Mouse (Mus musculus): Measurements from ENCODE around the gene Gadd45a. TPM values are rescaled to one million over a fixed set of nuclear protein-coding genes. Genes with fewer than 3 reads are reported as not detected.

Gene Gadd45a
- 57.1 TPM for polyA plus RNA-seq (2014; fragmentation: Illumina TruSeq; extraction: RNeasy Lipid Tissue Mini Kit (QIAGEN cat#74804))

DNA sequence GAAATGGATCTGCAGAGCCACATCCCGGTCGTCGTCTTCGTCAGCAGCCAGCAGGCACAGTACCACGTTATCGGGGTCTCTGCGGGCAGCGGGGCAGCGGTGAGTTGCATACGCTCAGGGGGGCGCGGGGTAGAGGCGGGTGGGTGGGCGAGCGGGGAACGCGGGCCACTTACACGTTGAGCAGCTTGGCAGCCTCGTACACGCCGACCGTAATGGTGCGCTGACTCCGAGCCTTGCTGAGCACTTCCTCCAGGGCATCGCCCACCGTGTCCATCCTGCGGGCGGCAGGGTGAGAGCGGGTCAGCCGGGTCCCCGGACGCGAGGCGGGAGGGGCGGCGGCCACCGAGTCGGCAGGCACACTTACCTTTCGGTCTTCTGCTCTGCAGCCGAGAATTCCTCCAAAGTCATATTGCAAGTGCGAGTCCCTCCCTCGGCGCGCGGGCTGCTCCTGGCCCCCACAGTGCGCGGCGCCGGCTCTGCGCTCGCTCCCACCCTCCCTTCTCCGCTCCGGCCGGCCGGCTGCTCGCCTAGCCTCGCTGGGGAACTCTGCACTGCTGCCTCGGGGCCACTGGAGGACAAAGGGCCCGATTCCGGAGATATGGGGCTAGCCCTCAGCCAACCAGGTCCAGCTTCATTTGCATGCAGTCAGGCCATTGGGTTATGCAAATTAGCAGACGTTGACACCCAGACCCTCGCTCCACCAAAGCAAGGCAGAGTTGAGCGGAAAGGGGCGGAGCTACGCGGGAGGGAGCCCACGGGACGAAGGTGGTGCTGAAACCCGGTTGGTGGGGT is at the start of gene Gadd45a:
Gadd45a (minus strand) TSS at position 621 of the 792 bp plus-strand sequence.

Other genes starting within 250 kb of the Gadd45a start
- not detected for gene Vmn1r39, start 226.8 kb downstream of the Gadd45a start, polyA plus RNA-seq (2014; fragmentation: Illumina TruSeq; extraction: RNeasy Lipid Tissue Mini Kit (QIAGEN cat#74804))
- gene Gng12, start 141.1 kb downstream of the Gadd45a start, polyA plus RNA-seq (2014; fragmentation: Illumina TruSeq; extraction: RNeasy Lipid Tissue Mini Kit (QIAGEN cat#74804)): 267 TPM
- 1,657 TPM for gene Serbp1, start 200.7 kb upstream of the Gadd45a start, polyA plus RNA-seq (2014; fragmentation: Illumina TruSeq; extraction: RNeasy Lipid Tissue Mini Kit (QIAGEN cat#74804))